Mouse (Mus musculus): ENCODE data around the gene Zfp346. TPM values are rescaled to one million over a fixed set of nuclear protein-coding genes. Genes with fewer than 3 reads are reported as not detected.
"Not testable (repeated sequence)": the region's sequence is repeated elsewhere in the genome, so short reads cannot be mapped to it uniquely, and the experiment has no call there.

Zfp346 gene
- total and polyA plus RNA-seq, 3 experiments, result 19.5 to 28.8 TPM; not detected in 1

DNA sequence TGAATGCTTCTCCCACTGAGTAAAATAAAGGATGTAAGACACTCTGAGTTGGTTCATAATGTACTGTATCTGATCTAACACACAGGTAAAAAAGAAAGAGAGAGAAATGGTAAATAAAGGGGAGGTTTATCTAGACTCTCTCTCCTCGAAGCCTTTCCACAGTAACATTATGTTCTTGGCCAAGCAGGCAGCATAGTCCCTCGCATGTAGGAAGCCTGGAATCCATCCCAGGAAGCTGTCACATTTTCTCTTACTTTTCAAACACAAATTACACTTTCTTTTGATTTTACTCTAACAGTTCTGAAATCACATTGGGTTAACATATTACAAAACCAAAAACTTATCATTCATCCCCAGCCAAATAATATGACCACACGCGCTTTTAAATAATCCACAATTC, 12.5 kb upstream of the Zfp346 start:
- no peak overlapping the region for H3K9ac ChIP-seq (ENCODE audit: control insufficient read depth, low read depth, low read length, poor library complexity, severe bottlenecking)
- H3K36me3 ChIP-seq (ENCODE audit: control insufficient read depth in 1 of 2, insufficient read depth in 2 of 2, low read length in 2 of 2), result peaks cover 8 to 22% of the 10 kb centered on the region in 2 experiments

DNA sequence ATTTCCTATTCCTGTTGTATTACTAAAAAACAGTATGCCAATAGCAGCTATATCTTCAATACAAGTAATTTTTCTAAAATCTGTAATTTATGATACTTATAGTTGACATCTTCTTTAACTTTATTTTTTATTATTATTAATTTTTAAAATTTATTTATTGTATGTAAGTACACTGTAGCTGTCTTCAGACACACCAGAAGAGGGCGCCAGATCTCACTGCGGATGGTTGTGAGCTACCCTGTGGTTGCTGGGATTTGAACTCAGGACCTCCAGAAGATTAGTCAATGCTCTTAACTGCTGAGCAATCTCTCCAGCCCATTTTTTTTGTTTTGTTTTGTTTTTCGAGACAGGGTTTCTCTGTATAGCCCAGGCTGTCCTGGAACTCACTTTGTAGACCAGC, 7.3 kb upstream of the Zfp346 start:
- H3K79me2 ChIP-seq (ENCODE audit: control insufficient read depth, insufficient read depth, low read length, poor library complexity), result peaks cover 26% of the 10 kb centered on the region
- H3K36me3 ChIP-seq (ENCODE audit: control insufficient read depth in 1 of 2, insufficient read depth in 2 of 2, low read length in 2 of 2), result peaks cover 8 to 10% of the 10 kb centered on the region in 2 experiments
- H3K4me1 ChIP-seq (ENCODE audit: control insufficient read depth in 1 of 2, insufficient read depth in 2 of 2, low read length in 2 of 2); DNase-seq (ENCODE audit: low read depth, low spot score); H3K27ac ChIP-seq (ENCODE audit: control insufficient read depth, low read depth, low read length); H3K27me3 ChIP-seq (ENCODE audit: control insufficient read depth in 1 of 2, insufficient read depth in 2 of 2, low read length in 2 of 2); H3K9ac ChIP-seq (ENCODE audit: control insufficient read depth, low read depth, low read length, poor library complexity, severe bottlenecking); H3K9me3 ChIP-seq (replicated peaks; ENCODE audit: insufficient read depth, low read length); H3K4me3 ChIP-seq (ENCODE audit: control insufficient read depth in 1 of 2, insufficient read depth in 1 of 2, low read depth in 2 of 2, low read length in 2 of 2): not testable (repeated sequence)
- TF ChIP-seq CTCF (IDR thresholded peaks at IDR 0.05 in 2 of 3, conservative IDR thresholded peaks at IDR 0.05 in 1 of 3; ENCODE audit: control insufficient read depth in 1 of 3, insufficient read depth in 1 of 3, low read depth in 2 of 3, low read length in 3 of 3, poor library complexity in 1 of 3, severe bottlenecking in 1 of 3), result peak in 1 of 3 experiments; percentile 27; a peak in 1 of 6 replicates

More for the DNA sequence above, 12.5 kb upstream of the Zfp346 start:
- no peak for TF ChIP-seq JUND (IDR thresholded peaks at IDR 0.05; ENCODE audit: low read depth, low read length)
- H3K4me3 ChIP-seq (ENCODE audit: control insufficient read depth in 1 of 2, insufficient read depth in 1 of 2, low read depth in 2 of 2, low read length in 2 of 2), result no peak overlapping the region
- H3K9me3 ChIP-seq (replicated peaks; ENCODE audit: insufficient read depth, low read length), result no peaks in the 10 kb centered on the region
- peaks cover 8% of the 10 kb centered on the region for H3K79me2 ChIP-seq (ENCODE audit: control insufficient read depth, insufficient read depth, low read length, poor library complexity)
- no peaks in the 10 kb centered on the region for H3K27me3 ChIP-seq (ENCODE audit: control insufficient read depth in 1 of 2, insufficient read depth in 2 of 2, low read length in 2 of 2)
- no peak for DNase-seq (ENCODE audit: low read depth, low spot score)
- no peak overlapping the region for H3K27ac ChIP-seq (ENCODE audit: control insufficient read depth, low read depth, low read length)
- H3K4me1 ChIP-seq (ENCODE audit: control insufficient read depth in 1 of 2, insufficient read depth in 2 of 2, low read length in 2 of 2), result peaks cover 0 to 4% of the 10 kb centered on the region in 2 experiments; a peak in 1 of 4 replicates

DNA sequence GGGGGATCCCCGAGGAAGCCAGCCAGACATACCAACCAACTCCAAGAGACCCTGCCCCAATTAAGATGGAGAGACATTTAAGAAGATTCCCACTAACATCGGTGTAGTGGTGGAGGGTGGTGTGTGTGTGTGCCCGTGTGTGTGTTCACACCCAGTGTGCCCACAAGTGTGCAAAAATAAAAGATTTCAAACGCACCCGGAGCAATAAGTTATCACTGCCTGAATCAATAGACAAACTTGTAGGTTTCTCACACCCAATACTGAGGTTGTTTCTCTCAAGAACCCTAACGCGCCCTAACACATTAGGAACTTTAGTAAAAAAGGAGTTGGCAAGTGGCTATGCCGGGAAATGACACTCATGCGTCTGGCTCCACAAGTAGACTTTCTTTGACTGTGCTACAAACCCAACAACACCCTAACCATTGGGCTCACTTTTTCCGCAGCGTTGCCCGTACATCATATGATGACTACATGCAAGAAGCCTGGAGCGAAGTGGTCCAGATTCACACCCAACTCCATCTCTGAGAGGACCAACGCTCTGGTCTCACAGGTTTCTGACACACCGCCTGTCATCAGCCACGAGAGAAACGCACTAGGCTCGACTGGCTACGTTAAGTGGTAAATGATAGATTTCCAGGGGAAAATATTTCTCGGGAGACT, 5.9 kb upstream of the Zfp346 start:
- Histone ChIP-seq H3K9me3 (replicated peaks; ENCODE audit: insufficient read depth, low read length) (no peaks in the 10 kb centered on the region), H3K27me3 (ENCODE audit: control insufficient read depth in 1 of 2, insufficient read depth in 2 of 2, low read length in 2 of 2) (no peaks in the 10 kb centered on the region), H3K79me2 (ENCODE audit: control insufficient read depth, insufficient read depth, low read length, poor library complexity) (peaks cover 24% of the 10 kb centered on the region), H3K4me3 (ENCODE audit: control insufficient read depth in 1 of 2, insufficient read depth in 1 of 2, low read depth in 2 of 2, low read length in 2 of 2) (peak overlapping the region; percentile 75 to 84), H3K4me1 (ENCODE audit: control insufficient read depth in 1 of 2, insufficient read depth in 2 of 2, low read length in 2 of 2) (peaks cover 0 to 20% of the 10 kb centered on the region in 2 experiments; a peak in 3 of 4 replicates), H3K36me3 (ENCODE audit: control insufficient read depth in 1 of 2, insufficient read depth in 2 of 2, low read length in 2 of 2) (peaks cover 2 to 19% of the 10 kb centered on the region in 2 experiments; a peak in 3 of 4 replicates), H3K9ac (ENCODE audit: control insufficient read depth, low read depth, low read length, poor library complexity, severe bottlenecking) (peak overlapping the region; percentile 96), H3K27ac (ENCODE audit: control insufficient read depth, low read depth, low read length) (peak overlapping the region; percentile 60)
- peak; percentile 76 for DNase-seq (ENCODE audit: low read depth, low spot score)
- no peak for TF ChIP-seq RAD21 (IDR thresholded peaks at IDR 0.05; ENCODE audit: low read depth, low read length)

DNA sequence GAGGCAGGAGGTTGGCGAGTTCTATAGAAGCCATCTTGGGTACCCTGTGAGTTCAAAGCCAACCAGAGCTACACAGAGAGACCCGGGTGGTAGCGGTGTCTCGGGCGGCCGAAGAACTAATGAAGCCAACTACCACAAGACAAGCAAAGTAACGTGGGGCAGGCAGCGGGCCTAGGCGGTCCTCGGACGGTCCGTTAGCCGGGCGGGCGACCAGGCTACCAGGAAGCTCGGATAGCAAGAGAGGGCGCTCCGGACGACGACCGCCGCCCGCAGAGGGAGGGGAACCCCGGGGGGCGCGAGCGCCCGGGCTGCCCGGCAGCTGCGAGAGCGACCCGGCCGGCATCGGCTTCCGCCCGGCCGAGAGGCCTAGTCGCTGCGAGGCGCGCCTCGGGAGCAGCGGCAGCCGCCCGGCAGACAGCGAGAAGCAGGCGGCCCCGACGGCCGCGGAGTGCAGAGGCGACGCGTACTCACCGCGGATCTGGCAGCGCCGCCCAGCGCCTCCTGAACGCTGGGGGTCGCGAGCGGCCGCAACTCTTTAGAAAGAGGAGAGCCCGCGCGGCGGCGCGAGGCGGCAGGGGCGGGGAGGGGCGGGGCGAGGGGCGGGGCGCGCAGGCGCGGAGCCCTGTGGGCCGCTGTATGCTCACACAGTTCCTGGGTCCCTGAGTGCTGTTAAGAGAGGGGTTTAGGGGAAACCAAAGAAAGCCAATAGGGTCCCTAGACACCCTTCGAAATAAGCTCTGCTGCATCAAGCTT, 5.2 kb upstream of the Zfp346 start, which contains the start of gene Uimc1:
Uimc1 (minus strand) TSS at position 575 of the 753 bp plus-strand sequence.
- peak; percentile 86 for DNase-seq (ENCODE audit: low read depth, low spot score)
- Histone ChIP-seq H3K36me3 (ENCODE audit: control insufficient read depth in 1 of 2, insufficient read depth in 2 of 2, low read length in 2 of 2) (peaks cover 1 to 23% of the 10 kb centered on the region in 2 experiments; a peak in 3 of 4 replicates), H3K9me3 (replicated peaks; ENCODE audit: insufficient read depth, low read length) (no peaks in the 10 kb centered on the region), H3K79me2 (ENCODE audit: control insufficient read depth, insufficient read depth, low read length, poor library complexity) (peaks cover 24% of the 10 kb centered on the region), H3K9ac (ENCODE audit: control insufficient read depth, low read depth, low read length, poor library complexity, severe bottlenecking) (peak within 1 kb of the TSS; percentile 96), H3K4me3 (ENCODE audit: control insufficient read depth in 1 of 2, insufficient read depth in 1 of 2, low read depth in 2 of 2, low read length in 2 of 2) (peak within 1 kb of the TSS; percentile 75 to 84), H3K4me1 (ENCODE audit: control insufficient read depth in 1 of 2, insufficient read depth in 2 of 2, low read length in 2 of 2) (peaks cover 0 to 25% of the 10 kb centered on the region in 2 experiments; a peak in 3 of 4 replicates), H3K27me3 (ENCODE audit: control insufficient read depth in 1 of 2, insufficient read depth in 2 of 2, low read length in 2 of 2) (no peaks in the 10 kb centered on the region), H3K27ac (ENCODE audit: control insufficient read depth, low read depth, low read length) (peak within 1 kb of the TSS; percentile 64)
- TF ChIP-seq MAX (IDR thresholded peaks at IDR 0.05; ENCODE audit: low read length) (0 out of 2 replicates have a peak, but pooled peaks have one; percentile 35), TCF12 (IDR thresholded peaks at IDR 0.05; ENCODE audit: low read depth, low read length) (peak; percentile 49), NELFE (IDR thresholded peaks at IDR 0.05; ENCODE audit: low read depth, low read length) (peak; percentile 62), JUND (IDR thresholded peaks at IDR 0.05; ENCODE audit: low read depth, low read length) (no peak), ELF1 (IDR thresholded peaks at IDR 0.05; ENCODE audit: low read depth, low read length) (0 out of 2 replicates have a peak, but pooled peaks have one; percentile 20), SIN3A (IDR thresholded peaks at IDR 0.05; ENCODE audit: low read length) (peak; percentile 47), NRF1 (IDR thresholded peaks at IDR 0.05; ENCODE audit: insufficient read depth, low read depth, low read length, poor library complexity, severe bottlenecking) (peak; percentile 71), ZMIZ1 (IDR thresholded peaks at IDR 0.05; ENCODE audit: low read depth, low read length) (peak; percentile 84), USF1 (IDR thresholded peaks at IDR 0.05; ENCODE audit: low read depth, low read length) (no peak), CTCF (IDR thresholded peaks at IDR 0.05 in 2 of 3, conservative IDR thresholded peaks at IDR 0.05 in 1 of 3; ENCODE audit: control insufficient read depth in 1 of 3, insufficient read depth in 1 of 3, low read depth in 2 of 3, low read length in 3 of 3, poor library complexity in 1 of 3, severe bottlenecking in 1 of 3) (peak in 2 of 3 experiments; percentile 44 to 61; a peak in 4 of 6 replicates), HCFC1 (IDR thresholded peaks at IDR 0.05; ENCODE audit: low read depth, low read length) (peak; percentile 52), MXI1 (IDR thresholded peaks at IDR 0.05; ENCODE audit: low read depth, low read length) (peak; percentile 40), MYC (IDR thresholded peaks at IDR 0.05; ENCODE audit: low read depth, low read length) (no peak), UBTF (IDR thresholded peaks at IDR 0.05; ENCODE audit: borderline replicate concordance, insufficient read depth, low read depth, low read length) (peak; percentile 86; the same call in 1 of the 2 replicates), TAL1 (IDR thresholded peaks at IDR 0.05; ENCODE audit: low read length) (no peak)
